Mouse (Mus musculus) NIH3T3 (cell line): ENCODE data around the gene Ephb2.
A peak's percentile ranks its signal among the peaks of the same experiment; 100 is the strongest.

Experiments
- DNase-seq: peaks from one replicate; pipeline ENCODE4 v3.0.0-alpha.2; 2012; ENCODE audit warnings: low read depth

The Ephb2 gene

GRCm38 (mm10) chr4:136600536-136600935 lies 235.3 kb downstream of the Ephb2 start:
- DNase-seq: no peak

GRCm38 (mm10) chr4:136599869-136600268 lies 235.9 kb downstream of the Ephb2 start:
- DNase-seq: peak; percentile 13

- peak; percentile 49 for DNase-seq
Observed at GRCm38 (mm10) chr4:136598268-136598876, 237.4 kb downstream of the Ephb2 start.
